Mouse (Mus musculus): ENCODE measurements around the gene Lgals12.

The Lgals12 gene

DNA sequence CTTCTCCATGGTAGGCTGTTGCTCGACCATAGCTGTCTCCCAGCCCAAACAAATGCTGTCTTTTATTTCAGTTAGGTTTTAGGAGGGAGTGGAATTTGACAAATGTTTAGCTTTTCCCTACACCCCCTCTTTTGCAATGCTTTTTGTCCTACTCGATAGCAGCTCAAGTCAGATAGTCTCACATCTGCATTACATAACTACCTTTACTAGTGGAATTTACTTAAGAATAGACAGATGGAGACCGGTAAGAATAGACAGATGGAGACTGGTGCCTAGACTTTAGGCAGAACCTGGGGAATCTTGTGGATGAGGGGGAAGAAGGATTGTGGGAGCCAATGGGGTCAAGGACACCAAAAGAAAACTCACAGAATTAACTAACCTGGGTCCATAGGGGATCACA, 23.4 kb downstream of the Lgals12 start:
- DNase-seq (ENCODE audit: low read depth, low spot score) = no peak

DNA sequence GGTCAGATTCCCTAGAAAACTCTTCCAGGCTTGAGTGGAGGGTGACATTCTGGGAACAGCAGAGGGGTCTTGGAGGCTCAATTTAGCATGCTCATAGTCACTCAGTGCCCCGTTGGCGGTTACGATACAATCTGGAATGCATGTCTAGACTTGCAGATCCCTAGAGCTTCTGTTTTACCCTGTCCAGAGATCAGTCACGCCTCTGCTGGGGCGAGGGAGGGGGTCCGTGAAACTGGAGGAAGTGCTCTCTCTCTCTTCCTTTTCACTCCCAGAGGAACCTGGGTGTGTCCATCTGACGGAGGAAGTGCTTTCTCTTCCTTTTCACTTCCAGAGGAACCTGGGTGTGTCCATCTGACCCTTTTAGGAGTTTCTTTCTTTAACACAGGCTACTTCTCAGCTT, 23.9 kb downstream of the Lgals12 start:
- DNase-seq (ENCODE audit: low read depth, low spot score) = no peak

DNA sequence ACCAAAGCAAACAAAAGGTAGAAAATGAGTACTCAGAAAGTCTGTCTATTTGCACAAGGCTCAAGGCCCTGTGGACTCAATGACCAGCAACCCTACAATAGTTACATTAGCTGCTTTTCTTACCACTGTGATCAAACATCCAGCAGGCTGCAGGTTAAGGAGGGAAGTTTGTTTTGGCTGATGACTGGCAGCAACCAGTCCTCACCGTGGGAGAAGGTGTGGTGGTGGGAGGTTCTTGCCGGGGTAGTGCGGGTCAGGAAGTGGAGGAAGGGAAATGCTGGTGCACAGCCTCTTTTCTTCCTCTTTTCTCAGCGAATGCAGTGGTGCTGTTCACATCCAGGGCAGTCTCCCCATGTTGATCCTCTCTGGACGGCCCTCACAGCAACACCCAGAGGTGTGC, 26.0 kb downstream of the Lgals12 start:
- no peak for DNase-seq (ENCODE audit: low read depth, low spot score)

DNA sequence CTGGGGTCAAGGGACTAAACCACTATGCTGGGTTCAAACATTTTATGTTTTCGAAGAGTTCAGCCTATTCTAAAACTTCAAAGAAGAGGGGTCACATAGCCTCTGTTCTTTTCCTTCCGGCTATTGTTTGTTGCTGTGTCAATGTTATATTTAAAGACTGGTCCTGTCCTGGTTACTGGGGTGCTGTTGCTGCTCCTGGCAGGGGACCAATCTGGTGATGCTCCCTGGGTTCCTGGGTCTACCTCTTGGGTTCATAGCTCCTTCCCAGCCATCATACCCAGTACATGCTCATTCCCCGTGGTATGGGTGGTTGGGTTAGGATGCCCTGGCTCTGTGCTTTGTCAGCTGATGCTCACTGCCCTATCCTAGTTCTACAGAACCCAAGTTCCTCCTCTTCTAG, 29.3 kb downstream of the Lgals12 start:
- DNase-seq (ENCODE audit: low read depth, low spot score) = no peak

DNA sequence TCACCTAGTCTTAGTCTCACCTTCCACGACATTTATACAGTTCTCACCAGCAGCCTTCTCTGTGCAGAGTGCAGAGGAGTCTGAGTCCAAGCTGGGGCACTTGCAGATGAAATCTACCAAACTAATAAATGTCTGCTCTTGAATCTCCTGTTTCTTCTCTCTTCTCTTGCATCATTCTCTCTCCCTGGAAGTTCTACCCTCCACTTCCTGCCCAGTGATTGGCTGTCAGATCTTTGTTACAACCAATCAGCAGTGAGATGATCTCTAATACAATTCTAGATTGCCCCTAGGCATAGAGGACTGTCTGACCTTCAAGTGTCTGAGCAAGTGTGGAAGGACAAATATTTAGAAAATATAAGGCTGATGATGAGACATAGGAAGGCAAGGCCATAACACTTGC, 30.8 kb downstream of the Lgals12 start:
- no peak for DNase-seq (ENCODE audit: low read depth, low spot score)

DNA sequence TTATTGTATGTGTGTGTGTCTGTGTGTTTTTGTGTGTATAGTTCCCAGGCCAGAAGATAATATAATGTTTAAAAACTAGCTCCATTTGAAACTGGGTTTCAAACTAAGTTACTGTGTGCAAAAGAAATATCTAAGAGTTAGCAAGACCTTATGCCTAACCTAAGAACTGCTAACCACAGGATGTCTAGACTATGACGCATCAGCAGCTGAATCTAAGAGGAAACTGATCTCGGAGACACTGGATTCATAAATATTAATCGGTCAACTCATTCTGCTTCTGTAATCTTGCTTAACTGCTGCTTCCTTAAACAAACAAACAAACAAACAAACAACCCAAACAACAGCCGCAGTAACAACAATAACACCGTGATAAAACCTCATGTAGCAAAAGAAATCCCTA, 37.3 kb downstream of the Lgals12 start:
- DNase-seq (ENCODE audit: low read depth, low spot score) = no peak

DNA sequence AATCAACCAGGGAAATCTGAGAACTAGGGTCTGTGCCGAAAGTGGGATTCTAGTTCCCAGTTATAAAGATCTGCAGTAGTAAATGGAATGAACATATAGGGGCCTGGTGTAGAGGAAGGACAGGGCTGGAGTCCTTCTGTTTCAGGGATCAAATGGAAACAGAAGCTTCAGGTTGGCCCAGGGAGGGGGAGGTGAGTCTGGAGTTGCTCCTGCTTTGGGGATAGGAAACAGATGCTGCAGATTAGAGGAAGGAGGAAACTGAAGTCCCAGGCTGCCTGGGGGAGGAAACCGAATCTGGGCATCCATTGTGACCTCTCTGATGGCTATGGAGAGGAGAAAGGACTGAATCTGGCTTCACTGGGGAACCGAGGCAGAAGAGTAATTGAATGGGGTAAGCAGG, 38.6 kb downstream of the Lgals12 start:
- DNase-seq (ENCODE audit: low read depth, low spot score) = no peak

DNA sequence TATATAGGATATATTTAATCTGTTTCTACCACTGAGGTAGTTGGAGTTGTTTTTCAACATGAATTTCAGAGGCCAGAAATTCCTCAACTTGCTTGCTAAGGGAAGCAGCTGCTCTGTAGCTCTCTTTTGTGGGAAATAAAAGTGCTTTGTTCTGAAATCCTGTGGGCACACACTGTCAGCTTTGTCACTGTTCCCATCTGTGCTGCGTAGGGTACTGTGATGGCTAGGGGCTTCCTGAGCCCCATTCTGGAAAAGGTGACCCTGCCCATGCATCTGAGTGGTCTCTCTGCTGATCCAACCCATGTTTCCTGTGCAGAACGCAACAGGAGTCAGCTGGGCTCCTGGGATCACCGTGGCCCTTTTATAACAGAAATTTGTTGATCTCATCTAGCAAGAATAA, 40.2 kb downstream of the Lgals12 start:
- DNase-seq (ENCODE audit: low read depth, low spot score) = no peak

DNA sequence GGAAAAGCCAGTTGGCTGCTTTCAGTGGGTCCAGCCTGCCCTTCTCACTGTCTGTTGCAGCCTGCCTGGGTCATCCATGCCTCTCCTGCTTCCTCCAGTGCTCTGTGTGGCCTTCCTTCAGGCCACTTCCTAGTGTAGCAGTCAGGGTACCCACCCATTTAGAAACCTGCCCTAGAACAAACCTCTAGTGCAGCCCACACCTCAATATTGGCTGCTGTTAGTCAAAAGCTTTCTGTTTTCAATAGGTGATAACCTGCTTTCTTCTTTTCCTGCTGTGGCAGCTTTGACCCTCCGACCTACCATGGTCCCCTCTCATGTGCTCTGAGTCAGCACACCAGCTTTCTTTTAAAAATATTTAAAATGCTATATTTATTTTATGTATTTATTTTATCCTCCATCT, 42.5 kb downstream of the Lgals12 start:
- no peak for DNase-seq (ENCODE audit: low read depth, low spot score)

DNA sequence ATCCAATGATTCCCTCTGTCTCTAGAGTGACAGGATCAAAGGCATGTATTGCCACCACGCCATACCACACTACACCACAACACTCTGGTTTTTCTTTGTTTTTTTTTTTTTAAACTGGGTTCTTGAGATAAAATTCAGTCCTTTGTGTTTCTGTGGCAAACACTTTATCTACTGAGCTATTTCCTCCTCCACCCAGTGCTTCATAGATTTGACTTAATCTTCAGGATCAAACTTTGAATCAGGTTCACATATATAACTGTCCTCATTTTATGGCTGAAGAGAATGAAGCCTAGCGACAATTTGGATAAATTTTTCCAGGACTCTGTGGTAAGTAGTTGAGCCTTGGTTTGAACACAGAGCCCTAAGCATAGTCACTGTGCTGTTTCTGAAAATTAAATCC, 43.3 kb downstream of the Lgals12 start:
- no peak for DNase-seq (ENCODE audit: low read depth, low spot score)

DNA sequence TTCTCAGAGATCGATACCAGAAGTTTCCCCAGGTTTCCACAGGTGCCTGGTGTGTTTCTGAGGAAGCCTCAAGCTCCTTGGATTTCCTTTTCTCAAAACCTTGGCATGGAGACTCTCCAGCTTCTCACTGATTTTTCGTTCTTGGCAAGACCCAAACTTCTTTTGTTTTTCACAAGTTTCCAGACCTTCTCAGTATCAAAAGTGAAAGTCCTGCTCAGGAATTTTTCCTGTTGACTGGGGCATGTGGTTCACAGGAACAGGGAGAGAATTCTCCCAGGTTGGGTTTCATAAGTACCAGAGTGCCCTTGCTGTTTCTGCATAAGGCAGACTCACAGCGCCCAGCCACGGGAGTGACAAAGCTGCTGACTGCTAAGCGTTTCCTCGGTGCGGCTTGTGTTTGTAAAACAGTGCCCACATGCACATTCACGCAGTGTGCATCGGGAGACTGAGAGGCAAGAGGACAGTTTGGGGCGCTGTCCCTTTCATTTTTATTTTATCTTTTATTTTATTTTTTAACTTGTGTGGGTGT, 44.3 kb downstream of the Lgals12 start:
- DNase-seq (ENCODE audit: low read depth, low spot score) = peak; percentile 51

DNA sequence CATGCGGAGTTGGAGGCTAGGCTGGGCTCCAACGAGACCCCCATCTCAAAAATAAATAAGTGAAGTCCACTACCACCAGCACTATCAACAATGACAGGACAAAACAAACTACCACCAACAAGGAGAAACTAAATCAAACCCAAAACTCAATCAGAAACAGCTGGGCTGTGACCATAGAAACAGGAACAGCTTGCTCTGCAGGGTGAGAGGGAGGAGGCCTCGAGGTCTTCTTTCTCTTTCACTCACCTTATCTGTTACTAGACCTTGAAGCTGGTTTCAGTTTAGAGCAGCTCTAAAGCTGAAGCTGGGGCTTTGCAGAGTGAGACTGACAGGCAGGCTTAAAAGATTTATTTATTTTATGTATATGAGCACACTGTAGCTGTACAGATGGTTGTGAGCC, 45.5 kb downstream of the Lgals12 start:
- no peak for DNase-seq (ENCODE audit: low read depth, low spot score)

DNA sequence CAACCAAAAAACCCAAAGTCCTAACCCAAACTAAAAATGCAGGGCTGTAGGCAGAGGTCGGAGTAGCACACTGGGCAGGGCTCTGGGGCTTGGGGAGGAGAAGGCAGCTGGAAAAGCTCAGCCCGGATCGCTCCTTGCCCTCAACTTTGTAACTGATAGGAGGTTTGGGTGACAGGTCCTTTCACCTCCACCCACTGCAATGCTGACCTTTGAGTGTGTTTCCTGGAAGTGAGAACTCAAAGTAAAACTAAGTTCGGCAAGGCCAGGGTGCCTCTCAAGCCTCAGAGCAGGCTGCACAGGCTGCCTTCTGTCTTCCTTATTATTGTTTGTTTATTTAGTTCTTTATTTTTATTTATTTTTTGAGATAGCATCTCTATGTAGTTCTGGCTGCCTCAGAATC, 47.0 kb downstream of the Lgals12 start:
- peak; percentile 46 for DNase-seq (ENCODE audit: low read depth, low spot score)

DNA sequence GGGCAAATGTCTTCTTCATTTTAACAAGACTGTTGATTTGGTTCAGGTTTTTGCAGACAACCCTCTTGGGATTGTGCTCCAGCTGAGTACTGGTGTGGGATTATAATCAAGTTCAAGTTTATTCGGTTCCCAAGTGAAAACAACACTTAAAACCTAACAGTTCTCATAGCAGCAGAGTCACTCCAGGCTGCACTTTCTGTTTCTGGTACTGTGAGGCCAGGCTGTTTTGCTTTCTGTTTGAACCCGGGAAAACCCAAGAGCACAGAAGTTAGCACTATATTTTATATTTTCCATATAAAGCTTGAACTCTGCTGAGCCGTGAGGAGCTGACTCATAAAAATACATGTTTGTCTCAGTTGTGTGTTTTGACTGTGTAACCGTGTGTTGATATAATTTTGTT, 48.3 kb downstream of the Lgals12 start:
- DNase-seq (ENCODE audit: low read depth, low spot score) = no peak

DNA sequence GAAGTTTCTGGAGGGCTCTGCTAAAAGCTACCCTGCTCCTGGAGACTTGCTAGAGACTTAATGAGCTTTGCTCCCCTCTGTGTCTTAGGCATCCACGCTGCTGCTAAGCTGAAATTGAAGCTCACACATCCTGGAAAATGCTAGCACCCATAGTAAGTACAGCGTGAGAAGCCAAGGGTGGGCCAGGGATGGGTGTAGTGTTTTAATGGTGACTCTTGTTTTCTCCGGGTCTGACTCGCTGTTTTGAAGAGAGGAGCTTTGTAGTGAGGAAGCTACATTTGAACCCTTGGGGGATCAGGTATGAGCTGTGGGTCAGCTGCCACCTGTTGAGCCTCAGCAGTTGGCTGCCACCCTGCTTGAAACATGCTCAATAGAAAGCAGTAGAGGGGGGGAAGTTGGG, 49.1 kb downstream of the Lgals12 start:
- DNase-seq (ENCODE audit: low read depth, low spot score) = peak; percentile 45

DNA sequence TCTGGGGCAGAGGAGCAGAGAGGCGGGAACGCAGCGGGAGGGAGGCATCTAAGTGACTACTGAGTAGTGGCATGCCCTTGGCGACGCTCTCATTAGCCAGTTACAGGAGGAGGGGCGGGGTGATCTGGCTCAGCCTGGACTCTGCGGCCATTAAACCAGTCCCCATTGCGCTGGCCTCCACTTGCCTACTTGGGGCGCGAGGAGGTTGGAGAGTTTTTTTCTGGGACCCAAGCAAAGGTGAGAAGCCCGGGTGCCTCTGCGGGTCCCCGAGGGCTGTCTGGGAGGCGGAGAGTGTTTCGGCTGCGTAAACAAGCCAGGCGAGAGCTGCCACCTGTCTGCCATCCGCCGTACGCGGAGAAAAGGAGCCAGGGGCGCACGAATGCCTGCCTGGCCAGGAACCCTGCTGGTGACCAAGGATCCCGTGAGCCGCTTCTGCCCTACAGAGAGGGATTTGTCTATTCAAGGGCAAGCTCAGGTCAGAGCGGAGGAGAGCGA, 49.6 kb downstream of the Lgals12 start, which contains the start of gene Pla2g16:
Gene Pla2g16 (plus strand): TSS at position 132 of the 495 bp plus-strand sequence.
- peak; percentile 80 for DNase-seq (ENCODE audit: low read depth, low spot score)

DNA sequence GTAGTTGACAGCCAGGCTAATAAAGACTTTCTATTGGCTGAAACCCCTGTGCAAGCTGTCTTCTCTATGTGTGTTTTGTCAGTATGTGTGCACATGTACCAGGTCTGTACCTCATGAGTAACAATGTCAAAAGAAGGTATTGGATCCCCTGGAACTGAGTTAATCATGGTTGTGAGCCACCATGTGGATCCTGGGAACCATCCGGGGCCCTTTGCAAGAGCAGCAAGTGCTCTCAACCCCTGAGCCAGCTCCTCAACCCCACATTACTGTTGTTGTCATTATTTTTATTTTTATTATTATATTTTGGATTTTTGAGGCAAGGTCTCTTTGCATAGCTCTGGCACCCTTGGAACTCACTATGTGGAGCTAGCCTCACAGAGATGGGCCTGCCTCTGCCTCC, 50.4 kb downstream of the Lgals12 start:
- DNase-seq (ENCODE audit: low read depth, low spot score) = no peak

DNA sequence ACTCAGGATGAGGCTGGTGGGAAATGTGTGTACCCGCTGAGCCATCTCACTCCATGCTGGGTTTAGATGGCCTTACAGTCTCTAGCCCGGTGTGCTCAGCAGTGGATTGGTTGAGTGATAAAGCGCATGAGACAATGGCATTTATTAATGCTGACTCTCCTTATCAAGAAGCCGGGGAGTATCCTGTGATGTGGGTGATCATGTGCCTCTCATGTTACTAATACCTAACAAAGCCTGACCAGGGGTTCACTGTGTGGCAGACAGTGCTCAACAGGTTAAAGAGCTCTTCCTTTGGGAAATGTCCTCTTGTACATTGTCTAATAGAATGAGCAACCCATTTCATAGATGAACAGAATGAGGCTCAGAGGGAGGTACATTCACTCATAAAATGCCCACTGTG, 52.1 kb downstream of the Lgals12 start:
- DNase-seq (ENCODE audit: low read depth, low spot score) = no peak

DNA sequence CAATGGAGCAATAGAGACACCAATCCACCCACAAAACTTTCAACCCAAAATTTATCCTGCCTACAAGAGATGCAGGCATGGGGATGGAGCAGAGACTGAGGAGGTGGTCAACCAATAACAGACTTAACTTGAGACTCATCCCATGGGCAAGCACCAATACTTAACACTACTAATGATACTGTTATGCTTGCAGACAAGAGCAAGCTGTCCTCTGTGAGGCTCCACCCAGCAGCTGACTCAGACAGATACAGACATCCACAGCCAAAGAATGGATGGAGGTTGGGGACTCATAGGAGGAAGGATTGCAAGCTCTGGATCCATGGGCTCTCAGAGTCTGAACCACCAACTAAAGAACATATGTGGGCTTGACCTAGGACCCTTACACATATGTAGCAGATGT, 53.6 kb downstream of the Lgals12 start:
- no peak for DNase-seq (ENCODE audit: low read depth, low spot score)

DNA sequence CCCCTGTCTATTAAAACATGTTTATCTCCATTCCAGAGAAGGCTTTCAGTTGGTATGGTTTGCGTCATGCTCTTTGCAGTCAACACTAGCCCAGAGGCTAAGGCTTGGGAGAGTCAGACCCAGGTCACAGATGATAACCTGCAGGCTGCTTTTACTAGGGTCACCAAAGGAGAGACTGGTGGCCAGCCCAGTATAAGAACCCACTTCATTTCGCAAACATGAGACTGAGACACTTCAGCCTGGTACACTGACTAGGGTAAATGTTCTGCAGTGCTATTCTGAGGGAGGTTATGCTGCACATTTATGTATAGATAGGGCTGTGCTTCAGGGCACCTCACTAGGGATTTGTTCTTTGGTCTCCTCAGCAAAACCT, 54.7 kb downstream of the Lgals12 start:
- no peak for DNase-seq (ENCODE audit: low read depth, low spot score)

DNA sequence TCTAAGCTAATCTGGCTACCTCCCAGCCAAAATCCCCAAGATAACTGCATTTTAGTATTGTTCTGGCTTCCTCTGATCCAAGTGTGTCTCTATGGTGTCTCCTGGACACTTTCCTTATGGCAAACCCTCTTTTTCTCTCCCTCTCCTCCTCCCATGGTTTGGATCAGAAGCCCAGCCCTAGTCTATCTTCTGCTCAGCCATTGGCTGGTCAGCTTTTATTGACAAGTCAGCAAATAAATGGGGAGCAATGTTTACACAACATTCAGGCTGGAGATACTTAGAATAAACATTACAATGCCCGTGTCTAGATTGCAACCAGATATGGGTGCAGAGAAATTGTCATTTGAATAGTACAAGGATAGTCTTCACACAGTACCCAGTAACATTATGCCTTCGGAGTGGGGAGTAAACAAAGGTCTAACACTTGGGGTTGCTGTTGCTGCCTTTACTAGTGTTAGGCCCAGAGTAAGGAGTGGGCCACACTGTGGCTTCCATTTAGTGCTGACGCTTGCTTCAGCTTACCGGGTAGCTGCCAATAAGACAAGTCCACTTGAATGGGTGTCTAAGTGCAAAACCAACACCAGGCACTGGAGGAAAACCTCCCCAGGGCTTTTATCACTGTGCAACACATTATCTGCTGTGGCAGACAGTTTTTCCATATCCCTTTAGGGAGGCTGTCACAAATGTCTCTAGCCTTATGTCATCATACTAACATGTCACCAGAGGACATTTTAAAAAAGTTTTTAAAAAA, 55.3 kb downstream of the Lgals12 start:
- DNase-seq (ENCODE audit: low read depth, low spot score) = no peak

DNA sequence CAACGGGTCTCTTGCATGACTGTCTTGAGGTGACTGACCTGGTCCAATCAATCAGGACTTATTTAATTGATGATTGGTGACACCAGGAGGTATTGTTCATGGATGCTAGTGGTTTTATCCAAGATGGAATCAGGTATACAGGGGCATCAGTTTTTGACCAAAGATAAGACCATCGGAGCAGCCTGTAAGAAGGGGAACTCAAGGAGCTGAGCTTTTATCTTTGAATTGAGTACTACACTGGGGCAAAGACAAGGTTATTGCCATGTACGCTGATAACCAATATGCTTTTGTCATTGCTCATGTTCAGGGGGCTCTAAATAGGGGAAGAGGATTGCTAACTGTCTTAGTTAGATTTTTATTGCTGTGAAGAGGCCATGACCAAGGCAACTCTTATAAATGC, 58.1 kb downstream of the Lgals12 start:
- no peak for DNase-seq (ENCODE audit: low read depth, low spot score)

All from skeletal muscle tissue, adult 2 months (tissue).